Mouse (Mus musculus): Measurements from ENCODE around the gene Eif3c.
A peak's percentile ranks its signal among the peaks of the same experiment; 100 is the strongest.

Eif3c gene

DNA sequence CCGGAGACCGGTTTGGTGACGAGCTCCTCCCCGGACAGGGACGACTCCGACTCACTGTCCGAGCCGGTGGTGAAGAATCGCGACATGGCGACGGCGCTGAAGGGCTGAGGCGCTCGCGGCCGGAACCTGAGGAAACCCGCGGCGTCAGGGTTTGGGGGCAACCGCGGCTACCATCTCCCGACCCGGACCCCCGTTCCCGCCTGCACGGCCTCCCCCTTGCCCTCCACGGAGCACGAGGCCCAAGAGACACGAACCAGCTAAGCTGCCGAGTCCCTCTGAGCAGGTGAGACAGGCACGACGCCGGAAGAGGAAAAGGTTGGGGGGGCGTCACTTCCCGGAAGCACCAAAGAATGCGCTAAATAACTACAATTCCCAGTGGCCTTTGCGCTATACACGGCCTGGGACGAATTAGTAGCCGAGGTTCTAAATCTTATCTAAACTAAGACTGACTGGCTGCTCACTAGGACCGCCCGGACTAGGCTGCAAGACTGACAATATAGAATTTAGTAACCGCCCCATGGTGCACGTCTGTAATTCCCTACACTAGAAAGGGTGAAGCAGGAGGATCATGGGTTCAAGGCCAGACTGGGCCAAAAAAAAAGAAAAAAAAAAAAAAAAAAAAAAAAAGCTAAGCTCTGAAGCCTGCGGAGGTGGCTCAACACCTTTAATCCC lies at the start of gene Eif3c:
TSS of gene Eif3c (minus strand) at position 318 of the 672 bp plus-strand sequence.
- DNase-seq = peak; percentile 81

GRCm38 (mm10) chr7:126612736-126613135 lies 46.5 kb upstream of the Eif3c start:
- no peak for DNase-seq

GRCm38 (mm10) chr7:126607796-126608195 lies 41.6 kb upstream of the Eif3c start:
- no peak for DNase-seq

DNA sequence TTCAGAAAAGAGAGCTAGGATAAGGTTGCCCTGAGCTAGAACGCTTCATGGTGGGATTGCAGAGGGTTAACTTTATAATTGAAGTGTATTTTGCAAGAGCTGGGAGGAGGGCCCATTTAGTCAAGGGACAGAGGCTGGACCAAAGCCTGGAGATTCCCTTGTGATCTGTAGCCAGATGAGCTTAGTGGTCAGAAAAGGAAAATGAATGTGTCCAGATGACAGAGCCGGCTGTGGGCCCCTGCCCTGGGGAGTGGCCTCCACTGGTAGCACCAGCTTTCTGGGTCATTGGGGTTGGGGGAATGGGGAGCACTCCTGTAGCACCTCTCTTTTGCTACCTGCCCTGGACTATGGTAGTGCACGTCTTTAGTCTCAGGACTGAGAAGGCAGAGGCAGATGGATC lies 40.9 kb upstream of the Eif3c start:
- DNase-seq = no peak

- DNase-seq = peak; percentile 26
Measured at GRCm38 (mm10) chr7:126606611-126607010, 40.4 kb upstream of the Eif3c start.

GRCm38 (mm10) chr7:126602650-126603049 lies 36.4 kb upstream of the Eif3c start:
- DNase-seq = no peak

- DNase-seq = no peak
Measured at GRCm38 (mm10) chr7:126601896-126602295, 35.7 kb upstream of the Eif3c start.

DNA sequence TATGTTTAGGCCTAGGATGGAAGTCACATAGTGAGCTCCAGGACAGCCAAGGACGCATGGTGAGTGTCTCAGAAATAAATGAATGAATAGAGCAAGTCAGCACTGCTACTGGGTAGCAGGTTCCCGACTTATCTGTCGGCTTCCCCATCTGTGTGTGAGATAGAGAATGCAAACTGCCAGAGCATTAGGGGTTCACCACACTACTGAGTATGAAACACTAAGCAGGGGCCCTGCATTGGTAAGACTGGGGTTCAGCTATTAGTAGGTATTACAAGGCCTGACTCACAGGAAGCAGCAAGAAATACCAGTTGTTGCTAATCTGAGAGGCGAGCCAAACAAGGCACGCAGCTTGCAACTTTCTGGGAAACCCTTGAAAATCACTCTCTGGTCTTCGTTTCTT lies 32.7 kb upstream of the Eif3c start:
- DNase-seq = no peak

- DNase-seq = no peak
Measured at GRCm38 (mm10) chr7:126596414-126596813, 30.2 kb upstream of the Eif3c start.

GRCm38 (mm10) chr7:126595890-126596289 lies 29.7 kb upstream of the Eif3c start:
- DNase-seq = no peak

- DNase-seq = no peak
Measured at GRCm38 (mm10) chr7:126594862-126595561, 28.8 kb upstream of the Eif3c start, which contains the start of gene Il27. Gene Il27, minus strand, starts transcription at chr7:126594941.

- DNase-seq = peak; percentile 35
Measured at GRCm38 (mm10) chr7:126587779-126588178, 21.6 kb upstream of the Eif3c start.

DNA sequence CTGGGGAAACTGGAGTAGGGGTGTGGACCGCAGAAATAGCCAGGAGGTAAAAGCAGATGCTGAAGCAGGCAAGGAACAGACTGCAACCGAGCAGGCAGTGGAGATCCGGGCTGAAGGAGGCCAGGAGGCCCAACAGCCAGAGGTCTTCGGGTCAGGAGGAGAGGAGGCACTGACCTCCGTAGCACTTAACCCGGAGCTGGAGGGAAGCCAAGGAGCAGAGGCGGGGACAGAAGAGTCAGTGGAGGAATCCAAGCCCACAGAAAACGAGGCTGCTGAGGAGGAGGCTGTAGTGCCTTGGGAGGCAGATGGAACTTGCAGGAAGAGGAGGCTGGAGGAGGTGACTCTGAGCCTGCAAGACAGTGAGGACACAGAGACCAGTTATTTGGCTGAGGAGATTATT lies 20.6 kb upstream of the Eif3c start:
- no peak for DNase-seq

GRCm38 (mm10) chr7:126585717-126586116 lies 19.5 kb upstream of the Eif3c start, which contains the start of gene Cln3:
Gene Cln3, minus strand, starts transcription at chr7:126585817.
- no peak for DNase-seq

GRCm38 (mm10) chr7:126584506-126584977 lies 18.3 kb upstream of the Eif3c start, which contains the start of gene Apobr:
Gene Apobr, plus strand, starts transcription at chr7:126584942.
- peak; percentile 54 for DNase-seq

DNA sequence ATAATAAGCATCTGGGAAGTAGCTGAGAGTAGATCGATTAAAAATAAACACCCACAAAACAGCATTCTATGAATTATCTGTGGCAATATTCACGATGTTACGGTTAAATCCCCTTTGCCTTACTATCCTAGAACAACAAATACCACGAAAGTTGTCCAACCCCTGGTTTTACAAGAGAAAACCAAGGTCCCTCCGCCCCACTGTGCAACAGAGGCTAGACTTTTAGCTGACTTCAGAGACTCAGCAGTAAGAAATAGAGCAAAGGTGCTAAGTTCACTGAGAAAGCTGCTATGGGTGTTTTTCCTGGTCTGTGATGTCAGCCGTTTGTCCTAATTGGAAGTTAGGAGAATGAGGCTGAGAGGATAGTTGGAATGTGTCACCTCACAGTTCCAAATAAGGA lies 17.6 kb upstream of the Eif3c start:
- DNase-seq = peak; percentile 37

- DNase-seq = peak; percentile 89
Measured at GRCm38 (mm10) chr7:126583251-126583709, 17.1 kb upstream of the Eif3c start.

GRCm38 (mm10) chr7:126582759-126583158 lies 16.5 kb upstream of the Eif3c start:
- peak; percentile 43 for DNase-seq

GRCm38 (mm10) chr7:126581661-126582060 lies 15.4 kb upstream of the Eif3c start:
- no peak for DNase-seq

DNA sequence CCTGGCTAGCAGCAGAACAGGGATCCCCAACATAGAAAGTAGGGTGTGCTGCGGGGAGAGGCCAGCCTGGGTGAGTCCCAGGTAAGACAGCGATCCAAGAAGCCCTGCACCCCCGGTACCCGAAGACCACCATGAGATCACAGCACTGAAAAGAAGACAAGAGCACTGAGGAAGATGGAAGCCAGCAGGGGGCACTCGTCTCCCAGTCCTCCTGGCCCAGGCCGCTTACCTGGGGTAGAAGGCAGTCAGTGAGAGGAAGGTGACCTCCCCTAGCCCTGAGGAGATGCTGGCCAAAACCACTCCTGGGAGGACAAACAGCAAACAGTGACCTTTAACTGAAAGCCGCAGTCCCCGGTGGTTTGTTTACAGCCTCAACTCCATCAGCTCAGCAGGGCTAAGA lies 13.0 kb upstream of the Eif3c start:
- peak; percentile 82 for DNase-seq

DNA sequence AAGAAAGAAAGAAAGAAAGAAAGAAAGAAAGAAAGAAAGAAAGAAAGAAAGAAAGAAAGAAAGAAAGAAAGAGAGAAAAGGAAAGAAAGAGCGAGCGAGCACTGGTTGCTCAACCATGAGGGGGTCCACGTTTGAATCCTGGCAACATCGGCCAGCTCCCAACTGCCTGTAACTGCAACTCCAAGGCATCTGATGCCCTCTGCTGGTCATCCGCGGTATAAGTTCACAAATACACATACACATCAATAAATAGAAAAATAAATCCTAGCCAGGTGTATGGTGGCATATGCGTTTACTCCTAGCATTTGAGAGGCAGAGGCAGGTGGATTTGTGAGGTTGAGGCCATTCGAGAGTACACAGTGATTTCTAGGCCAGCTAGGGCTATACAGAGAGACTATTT lies 10.7 kb upstream of the Eif3c start:
- peak; percentile 83 for DNase-seq

DNA sequence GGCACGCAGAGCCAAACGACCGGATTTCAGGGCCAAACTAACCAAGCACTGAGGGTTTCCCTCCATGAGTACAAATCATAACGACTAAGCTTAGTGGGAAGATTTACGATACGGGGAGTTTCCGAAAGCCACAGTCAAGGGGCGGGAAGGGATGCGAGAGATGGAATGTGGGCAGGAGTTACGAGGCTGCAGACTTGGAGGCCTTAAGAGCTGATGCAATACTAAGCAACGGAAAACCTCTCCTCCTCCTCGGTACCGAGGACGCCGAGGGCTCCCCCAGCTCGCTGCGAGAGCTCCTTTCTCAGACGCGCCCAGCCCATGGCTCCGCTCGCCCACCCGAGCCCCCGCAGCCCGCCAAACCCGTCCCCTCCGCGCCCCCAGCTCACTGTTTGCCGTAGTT lies 518 bp downstream of the Eif3c start:
- no peak for DNase-seq

DNA sequence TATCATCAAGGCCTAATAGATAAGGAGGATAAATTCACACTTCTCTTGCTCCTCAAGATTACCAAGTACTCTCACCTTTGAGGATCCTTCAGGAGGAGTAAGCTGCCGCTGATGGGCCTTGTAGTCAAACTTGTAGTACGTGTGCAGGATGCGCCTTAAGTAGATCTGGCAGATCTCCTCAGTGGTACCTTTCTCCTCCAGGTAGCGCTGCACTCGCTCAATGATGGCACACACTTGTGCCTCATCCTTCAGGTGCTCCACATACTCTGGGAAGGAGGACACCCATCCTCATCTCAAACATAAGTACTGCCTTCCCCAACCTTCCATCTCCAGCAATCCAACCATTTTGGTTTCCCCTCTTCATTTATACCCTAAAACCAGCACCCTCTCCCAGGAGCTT lies 9.6 kb downstream of the Eif3c start:
- no peak for DNase-seq

GRCm38 (mm10) chr7:126554796-126555195 lies 11.4 kb downstream of the Eif3c start:
- DNase-seq = peak; percentile 67
